Mouse (Mus musculus) layer of hippocampus, postnatal 36 days (tissue): ENCODE measurements around the gene Itpr1. TPM values are rescaled to one million over a fixed set of nuclear protein-coding genes. Genes with fewer than 3 reads are reported as not detected.

Experiments used
- DNase-seq, 2 experiments: peaks; one replicate each; pipeline ENCODE4 v3.0.0; 2022
- total RNA-seq, 2 experiments: library from RNA; stranded (reverse); gene quantifications; 2 replicates each; pipeline ENCODE4 v1.2.3; 2021

The Itpr1 gene
- total RNA-seq, 2 experiments from 2014 or later, result 290 to 296 TPM

- DNase-seq, result no peak
These were observed 263.9 kb downstream of the Itpr1 start for GRCm38 (mm10) chr6:108476797-108477235.

GRCm38 (mm10) chr6:108477602-108478001 lies 264.7 kb downstream of the Itpr1 start:
- no peak for DNase-seq

DNA sequence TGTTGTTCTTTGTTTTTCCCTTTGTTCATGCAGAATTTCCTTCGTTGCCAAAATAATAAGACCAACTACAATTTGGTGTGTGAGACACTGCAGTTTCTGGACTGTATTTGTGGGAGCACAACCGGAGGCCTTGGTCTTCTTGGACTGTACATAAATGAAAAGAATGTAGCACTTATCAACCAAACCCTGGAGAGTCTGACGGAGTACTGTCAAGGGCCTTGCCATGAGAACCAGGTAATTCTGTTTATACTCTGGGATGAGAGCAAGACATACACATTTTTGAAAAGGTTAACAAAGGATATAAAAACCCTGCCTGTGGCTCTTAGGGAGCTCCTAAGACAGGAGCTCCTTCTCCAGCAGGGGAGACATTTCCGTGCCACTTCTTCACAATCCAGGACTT lies 268.3 kb downstream of the Itpr1 start:
- no peak for DNase-seq

GRCm38 (mm10) chr6:108482464-108482863 lies 269.6 kb downstream of the Itpr1 start:
- no peak for DNase-seq

- DNase-seq, result no peak
These were observed 273.5 kb downstream of the Itpr1 start for GRCm38 (mm10) chr6:108486212-108486992.

DNA sequence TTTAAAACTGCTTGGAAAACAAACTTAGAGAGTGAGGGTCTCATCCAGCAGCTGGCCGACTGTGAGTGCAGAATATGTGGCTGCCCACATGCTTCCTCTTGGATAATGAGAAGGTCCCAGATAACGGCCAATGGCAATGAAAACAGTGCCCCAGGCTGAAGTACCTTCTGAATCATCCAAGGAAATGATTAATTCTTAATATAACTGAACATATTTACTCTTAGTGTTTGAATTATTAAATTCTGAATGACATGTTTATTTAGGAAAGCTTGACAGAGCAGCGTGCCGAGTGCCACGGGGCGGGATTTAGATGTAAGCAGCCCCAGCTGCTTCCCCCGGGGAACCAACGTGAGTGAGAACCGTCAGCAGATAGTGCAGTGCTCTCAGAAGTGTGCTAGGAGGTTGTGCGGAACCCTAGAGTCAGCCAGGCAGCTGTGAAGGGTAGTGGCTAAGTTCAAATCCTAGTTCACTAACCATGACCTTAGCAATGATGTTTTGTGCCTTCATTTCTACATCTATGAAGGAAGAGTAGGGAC lies 274.5 kb downstream of the Itpr1 start:
- DNase-seq, result no peak

DNA sequence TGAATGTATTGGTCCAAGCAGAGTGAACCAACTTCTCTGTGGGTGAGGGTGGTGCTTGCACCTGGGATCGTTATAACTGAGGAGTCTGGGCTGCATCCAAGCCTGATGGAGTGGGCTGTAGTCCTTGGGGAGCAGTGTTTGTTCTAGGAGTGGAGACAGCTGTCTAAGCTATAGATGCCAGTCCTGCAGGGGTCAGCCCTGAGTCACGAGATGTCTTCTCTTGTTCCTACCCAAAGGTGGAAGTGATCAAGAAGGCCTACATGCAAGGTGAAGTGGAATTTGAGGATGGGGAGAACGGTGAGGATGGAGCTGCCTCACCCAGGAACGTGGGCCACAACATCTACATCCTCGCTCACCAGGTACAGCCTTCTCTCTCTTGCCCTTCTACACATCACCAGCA lies 275.4 kb downstream of the Itpr1 start:
- DNase-seq, result no peak

DNA sequence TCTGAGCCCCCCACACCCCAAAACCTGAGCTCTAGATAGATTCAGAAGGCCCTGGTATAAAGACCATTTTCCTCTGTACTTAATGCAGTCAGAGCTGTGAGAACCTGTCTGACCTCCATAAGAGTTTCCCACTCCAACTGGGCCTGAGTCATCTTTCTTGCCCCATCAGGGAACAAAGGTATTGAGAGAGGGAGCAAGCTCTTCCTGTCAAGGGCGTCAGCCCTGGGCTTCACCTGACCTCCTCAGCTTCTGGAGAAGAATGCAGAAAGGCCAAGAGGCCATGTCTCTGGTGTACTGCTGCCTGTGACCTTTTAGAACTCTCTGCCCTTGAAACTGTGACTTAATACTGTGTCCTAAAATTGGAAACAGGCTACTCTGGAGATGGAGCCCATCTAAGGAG lies 279.1 kb downstream of the Itpr1 start:
- DNase-seq, result no peak

DNA sequence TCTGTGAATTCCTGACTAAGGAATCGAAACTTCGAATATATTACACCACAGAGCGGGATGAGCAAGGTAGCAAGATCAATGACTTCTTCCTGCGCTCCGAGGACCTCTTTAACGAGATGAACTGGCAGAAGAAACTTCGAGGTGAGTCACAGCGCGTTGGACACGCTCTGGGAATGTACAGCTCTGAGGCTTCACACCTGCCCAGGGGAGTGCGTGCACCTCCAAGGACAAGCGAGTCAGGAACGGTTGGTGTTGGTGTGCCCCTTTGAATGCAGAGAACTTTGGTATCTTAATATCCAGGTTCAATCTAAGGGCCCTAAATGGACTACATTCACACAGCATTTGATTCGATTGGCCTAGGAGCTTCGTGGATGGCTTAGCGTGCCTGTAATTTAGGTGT lies 280.9 kb downstream of the Itpr1 start:
- no peak for DNase-seq

GRCm38 (mm10) chr6:108494185-108494804 lies 281.4 kb downstream of the Itpr1 start:
- no peak for DNase-seq

GRCm38 (mm10) chr6:108494994-108495393 lies 282.1 kb downstream of the Itpr1 start:
- DNase-seq, result no peak

- DNase-seq, result no peak
These were observed 285.2 kb downstream of the Itpr1 start for GRCm38 (mm10) chr6:108498070-108498469.

DNA sequence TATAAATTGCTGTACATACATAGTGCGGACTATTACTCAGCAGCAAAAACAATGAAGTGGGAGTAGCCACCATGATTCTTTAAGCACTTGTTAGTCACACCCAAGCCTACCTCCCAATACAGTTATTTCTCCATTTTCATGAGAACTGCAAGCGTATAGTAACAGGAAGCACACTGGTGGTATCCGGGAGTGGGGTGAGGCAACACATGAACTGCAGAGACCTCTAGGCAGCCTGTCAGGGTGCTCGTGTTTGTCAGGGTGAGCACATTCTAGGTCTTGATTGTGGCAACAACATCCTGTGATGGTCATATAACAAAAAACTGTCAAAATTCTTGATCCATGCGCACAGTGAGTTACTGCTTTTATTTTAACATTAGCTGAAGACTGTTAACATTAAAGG lies 290.8 kb downstream of the Itpr1 start:
- no peak for DNase-seq

- DNase-seq, result no peak
These were observed 291.8 kb downstream of the Itpr1 start for GRCm38 (mm10) chr6:108504717-108505116.

- DNase-seq, result no peak
These were observed 293.3 kb downstream of the Itpr1 start for GRCm38 (mm10) chr6:108506161-108506560.

GRCm38 (mm10) chr6:108507337-108507736 lies 294.4 kb downstream of the Itpr1 start:
- no peak for DNase-seq

GRCm38 (mm10) chr6:108509320-108509719 lies 296.4 kb downstream of the Itpr1 start:
- DNase-seq, result no peak

GRCm38 (mm10) chr6:108510101-108510500 lies 297.2 kb downstream of the Itpr1 start:
- DNase-seq, result no peak

DNA sequence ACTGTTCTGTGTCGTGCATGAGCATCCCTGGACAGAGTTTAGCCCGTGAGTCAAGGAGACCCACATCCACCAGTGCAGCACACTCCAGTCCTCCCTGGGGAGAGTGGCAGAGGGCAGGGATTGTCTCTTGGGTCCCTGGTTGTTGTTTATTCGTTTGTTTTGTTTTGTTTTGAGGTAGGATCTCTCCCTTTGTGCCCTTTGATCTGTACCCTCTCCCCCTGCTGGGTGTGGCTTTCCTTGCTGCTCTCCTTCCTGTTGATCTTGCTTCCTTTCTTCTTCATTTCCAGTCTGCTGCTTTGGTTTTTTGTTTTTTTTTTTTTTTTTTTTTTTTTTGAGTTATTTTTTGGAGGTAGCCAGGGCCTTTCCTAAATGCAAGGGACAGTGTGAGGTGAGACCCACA lies 299.2 kb downstream of the Itpr1 start:
- DNase-seq, result no peak

- DNase-seq, result no peak
These were observed 300.1 kb downstream of the Itpr1 start for GRCm38 (mm10) chr6:108512994-108513393.

DNA sequence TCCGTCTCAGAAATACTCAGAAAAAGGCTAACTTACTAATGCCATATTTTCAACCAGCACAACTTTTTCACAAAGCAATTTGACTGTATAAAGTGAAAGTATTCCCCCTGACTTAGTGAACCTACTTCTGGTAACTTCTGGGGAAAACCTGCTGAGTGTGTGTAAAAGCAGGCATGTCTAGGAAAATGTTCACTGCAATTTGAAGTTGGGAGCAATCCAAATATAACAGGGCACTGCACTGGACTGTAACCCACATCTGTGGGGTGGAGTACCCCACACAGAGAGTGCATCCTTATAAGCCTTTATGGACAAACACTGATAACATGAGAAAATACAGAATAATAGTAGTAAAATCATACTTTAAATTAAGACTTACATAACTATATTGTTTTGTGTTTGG lies 303.4 kb downstream of the Itpr1 start:
- no peak for DNase-seq

DNA sequence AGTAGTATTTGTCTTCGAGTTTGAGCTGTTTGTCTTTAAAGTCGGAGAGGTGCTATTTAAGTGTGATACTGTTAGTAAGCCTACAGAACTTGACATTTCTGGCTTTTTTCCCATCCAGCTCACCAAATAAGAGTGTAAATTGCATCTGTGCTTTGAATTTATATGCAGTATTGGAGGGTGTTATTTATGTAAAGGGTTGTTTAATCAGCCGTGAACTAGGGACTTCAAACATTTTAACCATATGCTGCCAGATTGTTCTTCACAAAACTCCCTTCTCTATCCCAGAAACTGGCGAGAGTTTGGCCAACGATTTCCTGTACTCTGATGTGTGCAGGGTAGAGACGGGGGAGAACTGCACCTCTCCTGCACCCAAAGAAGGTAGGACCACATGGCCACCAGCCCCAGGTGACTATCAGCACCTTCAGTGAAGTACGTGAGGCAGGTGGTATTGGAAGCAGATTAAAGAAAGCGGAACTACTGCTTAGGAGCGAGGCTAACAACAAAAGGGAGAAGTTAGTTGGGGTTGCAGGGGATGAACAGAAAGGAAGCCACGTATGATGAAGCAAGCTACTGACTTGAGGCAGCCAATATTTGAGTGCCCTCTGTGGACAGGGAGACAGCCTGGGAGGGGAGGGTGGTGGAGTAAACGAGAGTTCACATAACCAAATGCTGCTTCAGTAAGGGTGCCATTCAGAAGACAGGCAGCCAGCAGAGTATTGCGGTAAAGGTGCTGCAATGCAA lies 304.5 kb downstream of the Itpr1 start:
- DNase-seq, result no peak

GRCm38 (mm10) chr6:108517986-108518385 lies 305.1 kb downstream of the Itpr1 start:
- no peak for DNase-seq
